Mouse (Mus musculus) spleen, adult 2 months (tissue): Measurements from ENCODE around the gene Gm20388. TPM values are rescaled to one million over a fixed set of nuclear protein-coding genes. Genes with fewer than 3 reads are reported as not detected.

Experiments
- DNase-seq, 2 experiments: peaks; one replicate each; pipeline versions ENCODE4 v3.0.0 to v3.0.0-alpha.2; 2012 to 2021; ENCODE audit warnings: low spot score in 2 of 2, low read depth in 1 of 2
- H3K27ac ChIP-seq: fragments of 200-500 bp; 2 replicates; pipeline ENCODE4 v1.5.1; 2012; ENCODE audit warnings: low read length, inconsistent platforms; ENCODE audit not compliant: insufficient read depth
- H3K27me3 ChIP-seq: fragments of 200-500 bp; 2 replicates; pipeline ENCODE4 v1.6.1; 2012; ENCODE audit warnings: mild to moderate bottlenecking, moderate library complexity, low read length, inconsistent platforms; ENCODE audit not compliant: control insufficient read depth, insufficient read depth
- H3K36me3 ChIP-seq: fragments of 200-500 bp; 2 replicates; pipeline ENCODE4 v1.6.1; 2012; ENCODE audit warnings: mild to moderate bottlenecking, low read length, inconsistent platforms; ENCODE audit not compliant: control insufficient read depth, insufficient read depth
- H3K4me1 ChIP-seq: fragments of 200-500 bp; 2 replicates; pipeline ENCODE4 v1.6.1; 2011; ENCODE audit warnings: inconsistent platforms; ENCODE audit not compliant: control insufficient read depth, insufficient read depth, insufficient read length
- H3K4me3 ChIP-seq: fragments of 200-500 bp; 2 replicates; pipeline ENCODE4 v1.5.1; 2011; ENCODE audit warnings: mild to moderate bottlenecking, inconsistent platforms; ENCODE audit not compliant: insufficient read depth, insufficient read length; ENCODE audit errors: extremely low read depth
- CTCF ChIP-seq: fragments of 200-500 bp; IDR thresholded peaks from 2 replicates; pipeline ENCODE4 v1.5.1; 2011; ENCODE audit warnings: mild to moderate bottlenecking, inconsistent platforms; ENCODE audit not compliant: insufficient read depth, insufficient read length, insufficient replicate concordance; ENCODE audit errors: extremely low read depth
- POLR2A ChIP-seq: fragments of 200-500 bp; IDR thresholded peaks from 2 replicates; pipeline ENCODE4 v1.6.1; 2011; ENCODE audit warnings: low read depth, low read length, inconsistent platforms
- WGBS: fragments of 180-500 bp; shearing (Covaris S2); methylation state at CpG from one replicate; pipeline ENCODE4 v1.1.7; 2018; 5-methylcytosine and 5-hydroxymethylcytosine counted together
- polyA plus RNA-seq: library from polyadenylated mRNA; depleted of rRNA; stranded (reverse); fragments of >200 nt; gene quantifications from 2 replicates; pipeline ENCODE4 v1.2.3, GENCODE M21; 2012

The Gm20388 gene
- polyA plus RNA-seq, 1 experiment, result 26.1 TPM

- Histone ChIP-seq H3K27me3 (no peaks in the 10 kb centered on the region), H3K4me1 (no peaks in the 10 kb centered on the region), H3K4me3 (no peak overlapping the region), H3K27ac (no peak overlapping the region), H3K36me3 (no peaks in the 10 kb centered on the region)
- no peak for TF ChIP-seq CTCF
- TF ChIP-seq POLR2A, result no peak
- WGBS, result 100% methylated on average over 1 of the region's 1 CpGs
- no peak for DNase-seq
Measured at GRCm38 (mm10) chr8:123774491-123774890, 3863.8 kb downstream of the Gm20388 start.

- Histone ChIP-seq H3K27ac (no peak overlapping the region), H3K36me3 (no peaks in the 10 kb centered on the region), H3K27me3 (no peaks in the 10 kb centered on the region), H3K4me3 (no peak overlapping the region), H3K4me1 (no peaks in the 10 kb centered on the region)
- no peak for DNase-seq
- TF ChIP-seq CTCF (no peak), POLR2A (no peak)
- WGBS, result 72% methylated on average over 7 of the region's 7 CpGs
Measured at GRCm38 (mm10) chr8:123777319-123777718, 3866.7 kb downstream of the Gm20388 start.

GRCm38 (mm10) chr8:123780471-123780870 lies 3869.8 kb downstream of the Gm20388 start:
- WGBS, result 54% methylated on average over 3 of the region's 3 CpGs
- TF ChIP-seq POLR2A (no peak), CTCF (no peak)
- no peak overlapping the region for H3K27ac ChIP-seq
- no peaks in the 10 kb centered on the region for H3K27me3 ChIP-seq
- no peaks in the 10 kb centered on the region for H3K36me3 ChIP-seq
- no peak overlapping the region for H3K4me3 ChIP-seq
- no peaks in the 10 kb centered on the region for H3K4me1 ChIP-seq
- DNase-seq, result no peak

GRCm38 (mm10) chr8:123781256-123781655 lies 3870.6 kb downstream of the Gm20388 start:
- WGBS, result 69% methylated on average over 8 of the region's 8 CpGs
- H3K27me3 ChIP-seq, result no peaks in the 10 kb centered on the region
- H3K27ac ChIP-seq, result no peak overlapping the region
- no peak for DNase-seq
- no peaks in the 10 kb centered on the region for H3K4me1 ChIP-seq
- H3K36me3 ChIP-seq, result no peaks in the 10 kb centered on the region
- no peak overlapping the region for H3K4me3 ChIP-seq
- TF ChIP-seq CTCF (no peak), POLR2A (no peak)

GRCm38 (mm10) chr8:123783525-123784249 lies 3873.0 kb downstream of the Gm20388 start:
- TF ChIP-seq POLR2A (no peak), CTCF (peak; percentile 18; the same call in 1 of the 2 replicates)
- Histone ChIP-seq H3K4me3 (no peak overlapping the region), H3K27me3 (no peaks in the 10 kb centered on the region), H3K4me1 (no peaks in the 10 kb centered on the region), H3K36me3 (no peaks in the 10 kb centered on the region), H3K27ac (no peak overlapping the region)
- 12% methylated on average over 6 of the region's 6 CpGs for WGBS
- DNase-seq, result peak in 1 of 2 experiments; percentile 6

GRCm38 (mm10) chr8:123786166-123786565 lies 3875.5 kb downstream of the Gm20388 start:
- H3K4me1 ChIP-seq, result no peaks in the 10 kb centered on the region
- H3K27ac ChIP-seq, result no peak overlapping the region
- no peak for DNase-seq
- H3K36me3 ChIP-seq, result no peaks in the 10 kb centered on the region
- no peaks in the 10 kb centered on the region for H3K27me3 ChIP-seq
- 90% methylated on average over 6 of the region's 6 CpGs for WGBS
- no peak for TF ChIP-seq POLR2A
- TF ChIP-seq CTCF, result no peak
- H3K4me3 ChIP-seq, result no peak overlapping the region

DNA sequence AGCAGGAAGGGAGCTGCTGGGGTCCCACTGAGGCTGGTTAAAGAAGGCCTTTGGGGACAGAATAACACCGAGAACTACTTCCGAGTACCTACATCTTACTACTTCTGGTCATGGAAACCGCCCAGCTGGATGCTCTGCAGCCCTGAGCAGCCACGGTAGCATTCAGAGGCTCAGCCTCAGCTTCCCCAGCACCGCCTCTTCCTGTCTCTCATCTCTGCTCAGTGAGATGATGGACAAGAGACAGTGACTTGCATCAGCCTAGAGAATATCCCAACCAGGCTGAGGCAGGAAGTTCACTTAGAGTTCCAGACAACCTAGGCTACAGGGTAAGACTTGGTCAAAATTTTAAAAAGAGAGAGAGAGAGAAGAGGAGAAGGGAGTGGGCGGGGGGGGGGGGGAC lies 3876.0 kb downstream of the Gm20388 start:
- H3K27me3 ChIP-seq, result no peaks in the 10 kb centered on the region
- H3K4me1 ChIP-seq, result no peaks in the 10 kb centered on the region
- TF ChIP-seq POLR2A (no peak), CTCF (no peak)
- WGBS, result 63% methylated on average over 6 of the region's 6 CpGs
- DNase-seq, result no peak
- H3K36me3 ChIP-seq, result no peaks in the 10 kb centered on the region
- H3K4me3 ChIP-seq, result no peak overlapping the region
- no peak overlapping the region for H3K27ac ChIP-seq
